Mouse (Mus musculus) lung, adult 2 months (tissue): ENCODE results near the gene Snx29.

Experiments used
- CTCF ChIP-seq: fragments of 200-500 bp; IDR thresholded peaks from 2 replicates; pipeline ENCODE4 v1.5.1; 2011; ENCODE audit warnings: mild to moderate bottlenecking, low read length, control low read depth; ENCODE audit not compliant: insufficient read depth
- POLR2A ChIP-seq: fragments of 200-500 bp; IDR thresholded peaks from 2 replicates; pipeline ENCODE4 v1.6.1; 2011; ENCODE audit warnings: low read depth, mild to moderate bottlenecking, control low read depth, low read length, borderline replicate concordance; ENCODE audit errors: extremely low read depth

- TF ChIP-seq CTCF (no peak), POLR2A (no peak)
Measured at GRCm38 (mm10) chr16:11632205-11632747, 309.6 kb downstream of the Snx29 start.
